Mouse (Mus musculus) retina, postnatal 7 days (tissue): ENCODE data around the gene Fat1.
"Not testable (repeated sequence)": the region's sequence is repeated elsewhere in the genome, so short reads cannot be mapped to it uniquely, and the experiment has no call there.

Source experiments
- DNase-seq: peaks from one replicate; pipeline ENCODE4 v3.0.0-alpha.2; 2012; ENCODE audit warnings: low read depth, low spot score

The Fat1 gene

GRCm38 (mm10) chr8:45064197-45064869, 129.1 kb downstream of the Fat1 start:
- DNase-seq, result no peak

DNA sequence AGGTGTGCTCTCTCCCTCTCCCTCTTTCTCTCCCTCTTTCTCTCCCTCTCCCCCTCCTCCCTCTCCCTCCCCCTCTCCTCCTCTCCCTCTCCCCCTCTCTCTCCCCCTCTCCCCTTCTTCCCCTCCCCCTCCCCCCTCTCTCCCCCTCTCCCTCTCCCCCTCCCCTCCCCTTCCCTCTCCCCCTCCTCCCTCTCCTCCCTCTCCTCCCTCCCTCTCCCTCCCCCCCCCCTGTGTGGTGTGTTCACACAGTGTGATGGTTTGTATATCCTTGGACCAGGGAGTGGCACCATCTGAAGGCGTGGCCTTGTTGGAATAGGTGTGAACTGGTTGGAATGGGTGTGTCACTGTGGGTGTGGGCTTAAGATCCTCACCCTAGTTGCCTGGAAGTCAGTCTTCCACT, 130.1 kb downstream of the Fat1 start:
- DNase-seq, result not testable (repeated sequence)

DNA sequence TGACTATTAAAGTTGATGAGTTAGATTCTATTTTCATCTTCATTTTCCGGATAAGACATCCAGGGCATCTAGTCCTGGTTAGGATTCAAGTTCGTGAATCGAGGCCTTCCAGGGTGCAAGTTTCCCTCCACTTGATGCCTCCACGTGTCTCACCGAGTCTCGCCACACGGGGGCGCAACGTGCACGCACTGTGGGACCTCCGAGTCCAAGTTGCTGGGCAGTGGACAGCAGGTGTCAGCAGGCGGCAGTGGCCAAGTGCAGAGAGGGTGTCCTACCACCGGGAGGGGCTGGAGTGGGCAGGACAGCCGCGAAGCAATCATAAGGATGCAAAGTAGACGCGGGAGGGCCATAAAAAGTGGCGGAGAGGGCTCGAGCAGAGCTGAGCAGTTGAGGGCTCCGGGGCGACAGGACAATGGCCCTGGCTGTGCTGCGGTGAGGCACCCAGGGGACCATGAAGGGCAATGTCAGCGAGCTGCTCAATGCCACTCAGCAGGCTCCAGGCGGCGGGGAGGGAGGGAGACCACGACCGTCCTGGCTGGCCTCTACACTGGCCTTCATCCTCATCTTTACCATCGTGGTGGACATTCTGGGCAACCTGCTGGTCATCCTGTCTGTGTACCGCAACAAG, 133.6 kb downstream of the Fat1 start, which contains the start of gene Mtnr1a:
Gene Mtnr1a (plus strand): TSS at position 379 of the 628 bp plus-strand sequence.
- peak; percentile 85 for DNase-seq

DNA sequence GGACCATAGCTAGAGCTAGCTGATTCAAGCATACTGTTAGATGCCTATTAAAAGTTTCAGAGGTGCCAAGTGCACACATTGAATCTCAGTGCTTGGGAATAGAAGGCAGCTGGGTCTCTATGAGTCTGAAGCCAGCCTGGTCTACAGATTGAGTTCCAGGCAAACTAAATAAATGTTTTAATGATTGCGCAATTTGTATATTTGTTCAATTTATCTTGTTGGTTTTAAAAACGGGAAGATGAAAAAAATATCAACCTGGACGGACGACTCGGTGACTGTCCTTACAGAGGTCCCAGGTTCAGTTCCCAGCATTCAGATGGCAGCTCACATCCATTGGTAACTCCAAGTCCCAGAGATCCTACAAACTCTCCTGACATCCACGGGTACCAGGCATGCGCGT, 135.7 kb downstream of the Fat1 start:
- no peak for DNase-seq

GRCm38 (mm10) chr8:45080850-45081249, 145.6 kb downstream of the Fat1 start:
- no peak for DNase-seq

DNA sequence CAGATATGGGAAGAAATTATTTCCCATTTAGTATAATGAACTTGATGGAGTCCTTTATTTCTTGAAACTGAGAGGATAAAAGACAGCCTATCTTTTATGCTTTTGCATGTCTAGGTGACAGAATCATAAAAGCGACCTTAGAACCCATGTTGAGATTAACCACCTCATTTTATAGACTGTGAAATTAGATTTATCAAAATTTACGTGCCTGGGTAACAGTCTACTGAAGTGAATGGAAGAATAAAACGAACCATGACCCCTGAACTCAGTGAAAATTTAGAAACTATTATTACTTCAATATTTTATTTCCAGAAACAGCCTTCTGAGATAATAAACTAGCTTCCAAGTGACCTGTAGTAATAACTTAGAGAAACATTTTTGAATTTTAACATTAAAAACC, 158.4 kb downstream of the Fat1 start:
- DNase-seq, result no peak
